Mouse (Mus musculus) embryo, embryonic 10 days (tissue): ENCODE measurements at regions not wholly inside any gene's neighbourhood (a gene's known extent, or its start where the extent isn't known, plus 50 kb on each side); places are given as distances from the start of the nearest gene placed in this dataset.
A peak's percentile ranks its signal among the peaks of the same experiment; 100 is the strongest.

Source experiments
- DNase-seq: peaks from one replicate; pipeline ENCODE4 v3.0.0-alpha.2; 2015; ENCODE audit warnings: low spot score

DNA sequence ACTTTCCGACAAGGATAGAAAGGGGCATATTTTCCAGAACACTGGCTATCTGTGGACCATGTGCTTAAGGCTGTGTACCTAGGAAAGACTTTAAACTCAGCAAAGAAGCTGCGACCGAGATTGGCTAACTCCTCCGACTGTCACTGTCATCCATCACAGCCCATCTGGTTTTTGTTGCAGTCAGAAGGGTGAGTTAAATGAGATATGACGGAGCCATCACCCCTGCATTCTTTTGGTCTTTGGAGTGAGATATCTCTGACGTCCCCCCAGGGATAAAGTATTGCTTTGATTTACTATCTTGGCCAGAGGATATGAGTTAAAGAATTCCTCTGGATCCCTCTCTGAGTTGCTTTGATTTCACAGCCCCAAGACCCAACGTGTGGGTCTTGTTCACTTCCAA is 160.0 kb upstream of the Ubash3b start:
- DNase-seq, result peak; percentile 43

DNA sequence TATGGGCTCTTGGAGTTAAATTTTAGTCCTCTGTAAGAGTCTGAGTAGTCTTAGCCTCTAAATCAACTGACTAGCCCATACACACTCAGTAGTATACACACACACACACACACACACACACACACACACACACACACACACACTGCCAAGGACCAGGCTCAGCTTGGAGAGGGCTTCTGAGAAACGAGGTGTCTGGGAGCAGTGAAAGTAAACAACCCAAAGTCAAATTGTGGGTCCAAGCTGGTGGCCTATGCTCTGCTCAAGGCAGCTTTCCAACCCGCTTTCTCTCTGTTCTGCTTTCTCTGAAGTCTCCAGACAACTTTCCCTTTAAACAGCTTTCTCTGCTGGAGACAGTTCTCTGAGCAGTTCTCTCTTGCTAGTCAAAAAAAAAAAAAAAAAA is 157.6 kb upstream of the Ubash3b start:
- DNase-seq, result no peak

DNA sequence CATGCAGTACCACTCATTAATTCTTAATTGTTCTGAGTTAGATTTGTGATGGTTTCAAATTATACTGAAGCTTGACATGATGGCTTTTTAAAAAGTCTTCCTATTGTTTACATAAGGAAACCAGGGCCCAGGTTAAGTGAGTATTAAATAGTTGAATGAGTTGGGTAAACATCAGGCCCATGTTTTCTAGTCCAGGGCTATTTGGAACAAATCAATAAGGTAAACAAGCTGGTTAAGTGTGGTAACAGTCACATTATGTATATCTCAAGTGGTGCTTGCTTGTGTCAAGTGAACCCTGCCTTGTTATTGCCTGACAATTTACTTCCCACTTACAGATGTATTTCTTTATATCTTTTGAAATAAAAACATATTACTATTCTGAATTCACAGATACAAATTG is 144.7 kb upstream of the Ubash3b start:
- no peak for DNase-seq

DNA sequence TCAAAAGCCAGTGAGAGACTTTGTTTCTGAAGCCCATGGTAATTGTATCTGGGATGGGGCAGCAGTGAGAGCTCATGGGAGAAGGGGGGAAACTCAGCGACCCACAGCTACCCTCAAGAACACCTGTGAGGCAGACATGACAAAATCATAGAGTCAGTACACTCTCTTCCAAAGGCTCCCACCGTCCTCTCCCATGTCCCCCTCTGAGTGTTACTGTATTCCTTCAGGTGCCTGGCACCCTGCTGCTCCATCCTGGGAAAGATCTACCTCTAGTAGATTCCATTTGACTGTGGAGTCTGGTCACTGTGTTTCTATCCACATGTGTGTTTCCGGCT is 142.0 kb upstream of the Ubash3b start:
- no peak for DNase-seq

DNA sequence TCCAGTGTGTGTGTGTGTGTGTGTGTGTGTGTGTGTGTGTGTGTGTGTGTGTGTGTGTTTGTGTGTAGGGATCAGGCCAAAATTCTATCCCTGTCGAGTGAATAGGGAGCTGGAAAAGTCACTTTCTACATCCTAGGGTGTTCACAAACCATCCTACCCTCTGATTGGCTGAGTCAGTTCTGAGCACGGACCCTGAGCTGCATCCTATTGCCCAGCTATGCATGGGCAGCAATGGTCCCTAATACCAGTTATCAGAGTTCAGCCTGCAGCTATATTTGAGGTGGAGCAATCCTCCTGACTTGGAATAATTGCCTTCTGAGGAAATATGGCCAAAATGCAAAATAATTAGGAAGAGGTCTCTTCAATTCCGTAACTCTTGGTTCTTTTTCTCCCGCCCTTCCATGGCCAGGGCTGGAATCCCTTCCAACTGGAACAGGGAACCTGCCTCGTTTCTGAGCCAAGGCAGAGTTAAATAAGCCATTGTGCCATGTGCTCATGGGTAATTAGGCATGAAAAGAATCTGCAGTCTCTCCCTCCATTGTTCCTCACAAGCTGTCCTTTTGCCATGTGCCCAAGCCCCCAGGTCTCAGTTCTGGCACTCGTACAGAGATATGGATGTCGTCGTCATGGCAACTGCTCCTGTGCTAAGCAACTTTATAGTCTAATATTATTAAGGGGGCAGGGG is 141.5 kb upstream of the Ubash3b start:
- DNase-seq, result peak; percentile 81

DNA sequence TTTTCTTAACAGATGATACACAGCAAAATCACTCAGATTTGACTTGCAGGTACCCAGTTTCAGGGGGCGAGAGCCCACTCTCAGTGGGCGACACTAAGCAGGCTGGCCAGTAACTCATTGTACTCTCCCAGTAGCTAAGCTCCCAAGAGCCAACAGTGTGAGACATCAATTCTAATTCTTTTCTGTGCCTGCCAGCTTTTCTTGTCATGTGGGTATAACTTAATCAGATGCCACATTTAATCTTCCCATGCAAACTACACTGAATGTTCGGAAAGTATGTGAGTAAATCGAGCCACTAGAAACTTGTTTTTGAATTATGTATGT is 124.6 kb upstream of the Ubash3b start:
- no peak for DNase-seq

DNA sequence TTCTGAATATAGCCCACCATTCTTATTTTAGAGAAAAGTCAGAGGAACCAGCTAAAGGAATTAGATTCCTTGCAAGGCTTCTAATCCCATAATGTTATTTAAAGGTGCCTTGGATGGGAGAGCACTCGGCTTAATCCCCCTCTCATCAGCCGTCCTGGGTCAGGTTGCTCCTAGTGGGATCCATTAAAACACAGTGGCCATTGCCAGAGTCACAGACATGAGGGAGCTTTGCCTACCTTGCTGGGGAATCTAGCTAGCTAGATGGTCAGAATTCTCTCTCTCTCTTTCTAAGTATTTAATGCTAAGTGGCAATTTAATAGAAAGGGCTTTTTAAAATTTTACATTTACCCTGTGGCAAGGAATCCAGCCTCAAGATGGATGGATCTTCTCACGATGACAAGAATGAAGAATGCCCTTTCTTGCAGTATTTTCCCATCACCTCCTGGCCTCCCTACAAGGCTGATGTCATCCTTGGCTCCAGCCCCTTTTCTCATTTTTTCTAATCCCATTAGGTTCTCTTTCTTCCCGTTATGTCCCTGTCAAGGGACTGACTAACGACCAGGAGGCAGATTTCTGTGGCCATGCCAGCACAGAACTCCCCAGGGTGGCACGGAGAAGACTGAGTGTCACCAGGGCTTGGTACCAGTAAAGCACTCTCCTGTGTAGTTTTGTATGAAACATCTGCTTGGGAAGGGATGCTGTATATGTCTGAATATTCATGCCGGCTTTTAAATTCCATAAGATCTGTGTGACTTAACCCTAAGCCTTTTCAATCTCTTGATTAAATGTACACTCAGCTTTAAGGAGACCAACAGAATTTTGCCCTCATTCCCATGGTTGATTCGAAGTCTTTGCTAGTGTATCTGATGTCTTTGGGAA is 124.0 kb upstream of the Ubash3b start:
- DNase-seq, result no peak

DNA sequence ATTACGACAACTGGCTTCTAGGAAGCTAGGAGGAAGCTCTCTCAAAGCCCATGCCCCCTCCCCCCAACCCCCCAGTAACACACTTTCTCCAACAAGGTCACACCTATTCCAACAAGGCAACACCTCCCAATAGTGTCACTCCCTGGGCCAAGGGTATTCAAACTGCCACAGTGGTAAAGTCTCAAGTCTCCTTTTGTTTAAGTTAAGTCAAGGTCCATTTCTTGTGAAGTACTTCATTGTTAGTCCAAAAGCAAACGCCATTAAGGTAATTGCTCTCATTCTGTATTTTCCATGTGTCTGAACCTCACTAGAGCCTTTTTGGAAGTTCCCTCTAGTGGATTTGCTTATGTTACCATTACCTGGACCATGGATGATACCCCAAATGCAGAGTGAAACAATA is 116.2 kb upstream of the Ubash3b start:
- DNase-seq, result no peak

DNA sequence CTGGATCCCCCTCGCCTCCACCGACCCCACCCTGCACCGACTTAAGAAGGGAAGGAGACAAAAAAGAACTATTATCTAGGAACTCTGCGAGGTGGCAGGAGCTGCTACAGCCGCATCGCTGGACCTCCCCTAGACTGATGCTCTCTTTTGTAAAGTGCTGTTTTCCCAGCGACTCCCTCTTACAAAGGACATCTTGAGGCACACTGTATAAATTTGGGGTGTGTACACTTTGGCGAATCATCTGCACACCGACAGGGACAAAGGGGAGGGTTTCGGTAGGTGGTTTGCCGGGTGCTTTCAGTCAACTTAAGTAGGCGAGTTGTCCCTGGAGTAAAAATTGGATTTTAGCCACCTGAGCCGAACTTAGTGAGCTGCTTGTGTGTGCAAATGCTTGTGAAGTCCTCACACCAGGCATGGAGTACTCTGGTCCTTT is 112.4 kb upstream of the Ubash3b start:
- no peak for DNase-seq

DNA sequence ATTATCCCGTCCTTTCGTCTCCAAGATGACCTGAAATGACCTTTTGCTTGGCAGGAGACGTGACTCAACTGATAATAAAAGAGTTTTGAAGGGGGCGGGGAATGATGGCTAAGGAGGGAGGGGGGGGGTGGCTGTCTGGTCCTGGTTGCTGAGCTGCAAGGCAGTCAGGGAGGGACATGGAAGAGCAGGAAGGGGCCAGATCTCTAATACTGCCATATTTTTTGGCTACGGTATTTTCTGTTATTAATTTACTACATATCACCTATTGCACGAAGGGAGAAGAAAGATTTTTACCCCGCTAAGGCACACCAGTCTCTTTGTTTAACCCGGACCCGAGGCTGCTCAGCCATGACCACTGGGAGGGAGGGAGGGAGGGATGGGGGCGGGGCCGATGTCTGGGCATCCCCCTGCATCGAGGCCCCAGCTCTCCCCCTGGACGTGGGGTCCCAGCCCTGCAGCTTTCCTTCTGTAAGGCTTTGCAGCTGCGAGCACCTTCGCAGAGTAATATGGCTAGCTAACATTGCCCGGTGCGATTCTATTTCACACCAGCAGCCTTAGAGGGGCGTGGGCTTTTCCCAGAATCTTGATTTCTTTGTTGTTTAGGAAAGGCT is 111.8 kb upstream of the Ubash3b start:
- peak; percentile 85 for DNase-seq

DNA sequence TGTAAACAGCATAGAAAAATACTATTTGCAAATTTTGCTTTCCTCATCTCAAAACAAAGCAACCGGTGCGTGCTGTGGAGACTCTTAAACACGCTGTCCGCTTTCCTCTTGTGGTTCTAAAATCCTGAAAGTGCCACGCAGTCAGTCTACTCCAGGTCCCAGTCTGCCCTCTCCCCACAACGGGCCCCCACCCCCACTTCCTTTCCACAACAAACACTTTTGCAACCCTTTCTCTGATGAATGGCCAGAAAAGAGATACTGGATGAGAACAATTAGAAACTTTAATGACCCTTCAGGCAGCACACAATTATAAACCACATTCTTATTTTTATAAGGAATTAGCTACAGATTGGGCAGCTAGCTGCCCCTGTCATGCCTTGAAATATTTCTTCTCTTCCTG is 111.1 kb upstream of the Ubash3b start:
- DNase-seq, result peak; percentile 25

DNA sequence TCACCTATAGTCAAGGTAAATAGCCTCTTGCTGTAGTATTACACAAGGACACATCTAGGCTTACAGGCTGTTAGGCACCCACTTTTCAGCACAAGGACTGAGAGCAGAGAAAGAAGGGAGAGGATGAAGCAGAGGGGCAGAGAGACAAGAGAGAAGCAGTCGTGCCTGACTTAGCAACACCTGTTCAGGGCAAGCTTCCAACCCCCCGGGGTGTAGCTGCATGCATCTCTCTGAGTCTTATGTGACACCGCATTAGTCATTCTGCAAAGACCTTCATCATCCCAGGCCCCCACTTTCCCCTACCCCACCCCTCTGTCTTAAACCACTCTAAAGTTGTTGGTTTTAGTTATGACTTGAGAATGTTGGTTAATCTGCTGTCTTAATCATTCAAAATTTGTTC is 106.6 kb upstream of the Ubash3b start:
- DNase-seq, result no peak

DNA sequence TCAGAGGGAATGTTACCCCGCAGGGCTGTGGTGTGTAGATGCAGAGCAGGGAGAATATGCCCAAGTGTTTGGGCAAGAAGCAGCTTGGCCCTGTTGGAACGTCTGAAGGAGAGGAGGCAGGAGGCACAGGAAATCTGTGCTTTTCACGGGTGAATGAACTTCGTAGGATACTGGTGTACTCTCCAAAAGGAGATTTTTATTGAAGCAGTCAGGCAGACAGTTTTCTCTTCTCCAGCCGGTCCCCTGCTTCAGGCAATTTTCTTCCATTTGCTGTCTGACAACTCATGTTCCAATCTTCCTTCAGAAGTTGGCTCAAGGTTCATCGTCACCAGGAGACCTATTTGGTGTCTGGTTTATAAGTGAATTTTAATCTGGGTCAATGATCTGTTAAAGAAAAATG is 103.0 kb upstream of the Ubash3b start:
- no peak for DNase-seq

DNA sequence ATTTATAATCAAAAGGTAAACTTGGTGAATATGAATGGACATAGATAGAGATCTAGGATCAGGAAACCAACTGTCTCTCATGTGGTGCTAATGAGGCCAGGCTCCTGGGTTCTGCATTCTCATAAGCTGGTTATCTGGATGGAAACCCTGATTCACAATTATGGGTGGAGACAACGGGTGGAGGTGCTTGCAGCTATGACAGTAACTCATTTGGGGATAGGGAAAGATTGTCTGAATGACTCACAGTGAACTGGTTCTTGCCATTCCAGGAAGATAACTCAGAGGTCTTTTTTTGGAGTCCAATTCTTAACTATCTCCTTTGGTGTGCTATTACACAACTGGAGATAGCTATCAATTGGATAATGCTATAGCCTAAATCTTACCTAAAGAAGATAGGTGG is 95.7 kb upstream of the Ubash3b start:
- no peak for DNase-seq

DNA sequence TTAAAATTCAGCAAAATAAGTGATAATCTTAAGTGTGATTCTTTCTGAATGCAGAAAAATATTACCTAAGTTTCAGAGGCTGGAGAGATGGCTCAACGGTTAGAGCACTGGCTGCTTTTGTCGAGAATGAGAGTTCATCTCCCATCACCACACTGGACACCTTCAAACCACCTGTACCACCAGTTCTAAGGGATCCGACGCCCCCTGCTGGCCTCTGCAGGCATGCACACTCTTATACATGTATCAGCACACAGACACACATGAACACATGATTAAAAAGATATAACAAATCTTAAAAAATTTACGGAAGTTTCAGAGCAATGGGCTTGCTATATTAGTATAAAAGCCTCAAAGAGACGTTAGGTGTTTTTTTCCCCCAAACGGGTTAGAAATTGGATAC is 80.9 kb upstream of the Ubash3b start:
- no peak for DNase-seq

DNA sequence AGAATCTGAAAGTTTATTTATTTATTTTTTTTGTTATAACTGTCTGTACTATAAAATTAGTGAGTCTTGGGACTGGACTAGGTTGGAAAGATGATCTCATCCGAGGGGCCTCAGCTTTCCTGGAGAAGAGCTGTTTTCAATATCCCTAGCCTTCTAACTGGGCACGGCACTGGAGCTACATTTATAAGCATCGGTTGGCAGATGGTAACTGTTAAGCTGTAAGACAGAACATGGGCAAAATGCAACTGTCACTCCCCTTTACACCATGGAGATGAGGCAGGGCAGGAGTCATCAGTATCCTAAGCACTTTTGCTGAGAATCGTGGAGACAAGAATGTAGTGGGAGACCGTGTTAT is 77.6 kb upstream of the Ubash3b start:
- no peak for DNase-seq

DNA sequence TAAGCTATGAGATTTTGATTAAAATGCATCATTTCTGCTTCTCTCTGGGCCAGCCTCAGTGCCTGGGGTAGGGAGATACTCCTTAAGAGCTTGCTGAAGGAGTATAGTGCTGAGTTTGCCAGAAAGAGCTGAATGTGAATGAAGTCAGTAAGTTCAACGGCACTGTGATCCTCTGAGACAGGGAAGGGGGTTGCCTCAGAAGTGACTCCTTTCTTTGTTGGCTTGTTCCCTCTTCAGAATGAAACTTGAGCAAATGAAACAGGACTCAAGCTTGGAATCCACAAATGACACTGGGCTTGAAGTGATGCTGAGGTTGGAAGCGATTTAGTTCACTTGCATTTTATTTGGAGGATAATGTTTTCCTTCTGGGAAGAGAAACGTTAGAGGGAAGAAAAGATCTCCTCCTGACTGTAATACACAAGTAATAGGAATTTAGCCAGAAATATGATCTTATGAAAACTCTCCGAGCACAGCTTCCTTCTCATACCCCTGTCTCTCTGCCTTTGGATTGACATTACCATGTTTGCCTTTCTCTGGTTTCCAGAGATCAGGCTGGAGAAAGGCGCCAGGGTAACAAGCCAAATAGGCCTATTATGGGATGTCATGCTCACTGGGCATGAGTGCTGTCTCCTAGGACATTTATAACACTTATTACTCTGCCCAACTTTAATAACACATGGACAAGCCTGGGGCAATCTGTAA is 77.0 kb upstream of the Ubash3b start:
- no peak for DNase-seq

DNA sequence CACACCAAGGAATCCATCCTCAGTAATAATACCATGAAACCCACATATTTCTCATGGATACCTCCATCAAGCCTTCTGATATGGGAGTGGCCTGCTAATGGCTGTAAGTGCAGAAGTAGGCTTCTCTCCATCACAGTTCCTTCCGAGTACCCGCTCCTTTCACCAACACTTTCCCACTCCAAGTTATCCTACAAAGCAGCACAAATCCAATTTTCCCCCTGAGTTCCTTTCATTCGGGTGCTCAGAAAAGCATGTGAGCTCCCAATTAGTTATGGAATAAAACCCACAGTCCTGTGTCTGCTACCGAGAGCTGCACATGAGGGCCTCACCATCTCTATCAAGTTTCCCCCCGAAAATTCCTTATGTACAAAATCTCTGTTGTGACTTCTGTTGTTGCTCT is 75.8 kb upstream of the Ubash3b start:
- DNase-seq, result no peak

DNA sequence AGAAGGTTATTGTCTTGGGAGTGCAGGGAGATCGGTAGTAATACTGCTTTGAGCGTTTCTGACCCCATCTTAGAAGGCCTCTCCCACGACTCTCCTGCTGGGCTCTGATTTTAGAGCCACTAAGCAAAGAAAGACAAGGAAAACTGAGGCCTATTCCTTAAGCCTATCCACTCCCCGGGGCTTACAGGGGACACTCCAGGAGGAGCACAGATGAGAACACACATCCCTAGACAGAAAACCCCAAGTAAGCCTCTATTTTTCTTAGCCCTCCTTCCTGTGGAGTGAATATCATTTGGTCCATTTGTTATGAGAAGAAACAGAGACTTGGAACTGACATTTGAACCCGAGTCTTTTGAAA is 67.7 kb upstream of the Ubash3b start:
- DNase-seq, result no peak

DNA sequence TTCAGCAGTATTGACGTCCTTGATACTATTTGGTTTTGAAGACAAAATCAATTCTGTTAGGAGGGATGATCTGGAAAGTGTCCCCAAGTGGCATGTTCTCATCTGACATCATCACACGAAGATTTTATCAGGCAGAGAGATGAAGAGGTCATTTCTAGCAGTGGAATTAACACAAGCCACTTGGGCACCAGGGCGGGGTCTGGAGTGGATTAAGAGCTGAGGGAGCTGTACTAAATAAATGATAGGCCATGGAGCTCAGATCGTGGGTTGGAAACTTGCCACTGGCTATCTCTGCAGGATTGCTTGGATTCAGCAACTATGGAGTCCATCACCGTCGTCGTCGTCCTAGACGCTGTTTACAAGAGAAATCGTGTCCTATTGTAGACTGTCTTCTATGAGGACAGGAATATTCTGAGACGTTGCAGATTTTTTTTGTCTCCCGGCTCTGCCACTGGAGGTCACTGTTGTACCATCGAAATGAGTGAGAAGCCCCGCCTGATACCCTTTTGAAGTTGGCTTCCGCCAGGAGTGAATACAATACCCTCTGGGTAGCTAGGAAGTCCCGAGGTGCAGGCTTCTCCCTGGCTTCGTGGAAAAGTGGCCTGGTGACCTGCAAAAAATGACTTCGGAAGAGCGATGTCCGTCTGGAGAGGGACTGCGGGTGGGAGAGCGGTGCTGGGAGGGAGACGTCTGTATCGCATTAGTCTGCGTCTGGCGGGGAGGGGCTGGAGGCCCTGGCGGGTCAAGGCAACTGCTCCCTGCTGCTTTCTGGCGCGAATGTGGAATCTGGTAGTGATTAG is 67.1 kb upstream of the Ubash3b start:
- peak; percentile 94 for DNase-seq

DNA sequence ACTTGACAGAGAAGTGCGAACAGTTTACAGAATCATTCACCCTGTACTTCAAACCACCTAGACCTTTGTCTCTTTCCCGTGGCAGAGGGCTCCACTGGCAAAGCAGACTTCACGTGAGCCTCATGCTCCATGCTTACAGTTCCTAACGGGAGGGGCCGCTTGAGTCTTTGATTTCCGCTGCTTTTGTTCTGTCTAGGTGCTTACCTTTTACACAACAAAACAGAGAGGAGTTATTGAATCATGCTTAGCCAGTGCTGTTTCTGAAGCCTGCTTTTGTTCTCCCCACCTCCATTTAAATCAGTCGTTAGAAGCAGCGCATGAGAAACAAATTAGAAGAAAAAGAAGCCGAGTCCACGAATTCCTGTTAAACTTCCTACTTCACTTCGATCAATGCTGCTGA is 61.9 kb upstream of the Ubash3b start:
- DNase-seq, result no peak

DNA sequence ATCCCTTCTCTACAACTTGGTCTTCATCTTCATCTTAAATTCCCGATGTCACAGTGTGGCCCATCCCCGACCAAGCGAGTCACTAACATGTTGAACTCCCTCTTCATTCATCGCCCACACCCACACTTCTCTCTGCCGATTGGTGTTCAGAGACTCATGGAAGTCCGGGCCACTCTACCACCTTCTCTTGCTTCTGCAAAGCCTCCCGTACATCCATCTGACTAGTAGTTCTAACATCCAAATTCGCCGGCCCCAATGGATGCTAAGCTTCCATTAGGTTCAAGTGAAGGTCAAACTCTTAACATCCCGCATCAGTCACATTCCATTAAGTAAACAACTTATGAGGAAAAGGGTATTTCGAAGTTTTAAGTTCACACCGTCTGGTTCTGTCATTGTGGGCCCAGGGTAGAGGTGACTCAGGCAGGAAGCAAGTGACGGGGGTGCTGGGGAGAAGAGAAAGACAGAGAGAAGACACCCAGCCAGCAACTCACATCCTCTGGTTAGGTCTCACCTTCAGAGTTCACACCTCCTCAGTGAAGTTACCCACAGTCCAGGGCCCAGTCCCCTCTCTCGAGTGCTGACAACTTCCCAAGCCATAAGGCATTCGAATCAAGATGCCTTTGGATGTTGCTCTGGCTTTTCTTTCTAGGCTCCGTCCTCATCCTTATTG is 61.0 kb upstream of the Ubash3b start:
- no peak for DNase-seq
